Mouse (Mus musculus): ENCODE results near the gene Esm1.

GRCm38 (mm10) chr13:113200726-113201125, 8.7 kb upstream of the Esm1 start:
- no peak for TF ChIP-seq CTCF (IDR thresholded peaks at IDR 0.05; ENCODE audit: low read depth, low read length)
- no peak for TF ChIP-seq EP300 (IDR thresholded peaks at IDR 0.05; ENCODE audit: insufficient read depth, low read depth, low read length)
